Mouse (Mus musculus): Measurements from ENCODE around the gene Ccdc153. TPM values are rescaled to one million over a fixed set of nuclear protein-coding genes. Genes with fewer than 3 reads are reported as not detected.

Ccdc153 gene
- polyA plus RNA-seq (2012; rRNA removed; ENCODE audit: low replicate concordance): not detected in 2 replicates

DNA sequence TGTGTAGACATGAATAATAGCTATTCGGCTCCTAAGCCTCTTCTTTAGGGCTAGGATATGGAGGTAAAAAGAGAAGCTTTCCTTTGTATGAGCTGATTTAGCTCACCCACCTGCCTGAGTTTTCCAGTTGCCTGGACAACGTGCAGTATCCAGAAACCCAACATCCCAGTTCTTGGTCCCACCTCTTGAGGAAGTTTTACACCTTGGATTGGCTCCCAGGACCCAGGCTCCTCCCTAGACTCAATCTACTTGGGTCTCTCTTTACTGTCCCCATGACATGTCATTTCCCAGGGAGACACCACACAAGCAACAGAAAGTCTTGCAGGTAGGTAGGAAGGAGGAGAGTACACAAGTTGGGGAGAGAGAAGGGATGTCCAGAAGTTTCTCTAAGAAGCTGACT, at the start of gene Ccdc153:
Gene Ccdc153 (plus strand): TSS at position 278 of the 400 bp plus-strand sequence.

DNA sequence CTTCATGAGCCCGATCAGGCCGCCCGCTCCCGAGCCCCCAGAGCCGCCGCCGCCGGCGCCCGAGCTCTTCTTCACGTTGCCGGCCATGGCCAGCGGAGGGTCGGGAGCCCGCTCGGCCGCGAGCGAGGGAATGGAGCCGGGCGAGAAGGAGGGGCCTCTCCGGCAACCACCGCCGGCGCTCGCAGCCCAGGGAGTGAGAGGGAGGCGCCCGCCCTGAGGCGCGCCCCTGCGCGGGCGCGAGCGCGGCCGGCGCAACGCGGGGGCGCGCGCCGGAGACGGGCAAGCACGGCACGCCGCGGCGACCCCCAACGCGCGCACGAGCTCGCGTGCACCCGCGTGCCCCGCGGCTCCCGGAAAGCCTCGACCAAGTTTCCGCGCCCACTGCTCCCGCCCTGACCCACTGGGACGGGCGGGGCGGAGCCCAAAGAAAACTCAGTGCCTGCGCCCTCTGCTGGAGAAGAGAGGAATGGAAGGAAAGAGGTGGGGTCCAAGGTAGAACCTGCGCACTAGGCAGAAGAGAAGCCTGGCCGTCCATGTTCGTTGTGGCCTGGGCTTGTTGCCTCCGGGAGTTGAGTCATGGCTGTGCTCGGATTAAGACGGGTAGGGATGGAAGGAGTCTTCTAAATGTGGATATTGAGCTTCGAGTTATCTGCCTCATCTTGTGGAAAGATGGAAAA, 6.5 kb upstream of the Ccdc153 start, which contains the start of gene Cbl:
Gene Cbl (minus strand): TSS at position 248 of the 677 bp plus-strand sequence.

DNA sequence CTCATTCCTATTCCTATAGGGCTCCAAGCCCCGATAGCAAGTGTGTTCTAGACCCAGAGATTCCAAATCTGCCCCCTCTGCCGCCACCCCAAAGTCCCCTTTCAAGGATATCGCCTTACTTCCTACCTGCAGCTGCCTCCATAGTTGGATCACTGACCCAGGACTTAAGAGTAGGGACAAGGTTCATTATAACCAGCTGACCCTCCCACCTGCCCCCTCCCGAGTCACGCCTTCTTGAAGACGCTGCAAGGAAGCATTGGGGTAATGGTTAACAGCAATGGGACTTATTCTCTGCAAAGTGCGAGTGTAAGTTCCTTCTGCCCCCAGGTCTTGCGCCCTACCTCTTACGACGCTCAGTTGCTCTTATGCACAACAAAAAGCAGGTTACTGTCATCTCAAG, 10.8 kb downstream of the Ccdc153 start, which contains the start of gene Pdzd3:
Gene Pdzd3 (minus strand): TSS at position 158 of the 400 bp plus-strand sequence.

DNA sequence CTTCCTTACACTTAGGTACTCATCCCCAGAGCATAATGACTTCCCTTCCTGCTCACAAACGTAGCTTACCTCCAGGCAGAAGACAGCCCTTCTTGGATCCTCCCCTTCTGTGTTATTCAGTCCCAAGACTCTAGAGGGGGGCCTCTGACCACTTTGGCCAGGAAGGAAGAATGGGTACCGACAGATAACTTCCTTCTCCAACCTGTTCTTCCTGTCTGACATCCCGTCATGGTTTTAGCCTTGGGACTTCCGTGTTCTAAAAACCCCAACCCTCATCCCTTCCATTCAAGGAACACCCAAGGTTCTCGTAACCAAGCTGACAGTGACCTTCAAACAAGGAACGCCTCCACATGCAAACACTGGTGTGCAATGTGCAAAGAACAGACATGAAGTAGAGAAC, 28.0 kb downstream of the Ccdc153 start, which contains the start of gene Nlrx1:
Gene Nlrx1 (minus strand): TSS at position 168 of the 400 bp plus-strand sequence.

DNA sequence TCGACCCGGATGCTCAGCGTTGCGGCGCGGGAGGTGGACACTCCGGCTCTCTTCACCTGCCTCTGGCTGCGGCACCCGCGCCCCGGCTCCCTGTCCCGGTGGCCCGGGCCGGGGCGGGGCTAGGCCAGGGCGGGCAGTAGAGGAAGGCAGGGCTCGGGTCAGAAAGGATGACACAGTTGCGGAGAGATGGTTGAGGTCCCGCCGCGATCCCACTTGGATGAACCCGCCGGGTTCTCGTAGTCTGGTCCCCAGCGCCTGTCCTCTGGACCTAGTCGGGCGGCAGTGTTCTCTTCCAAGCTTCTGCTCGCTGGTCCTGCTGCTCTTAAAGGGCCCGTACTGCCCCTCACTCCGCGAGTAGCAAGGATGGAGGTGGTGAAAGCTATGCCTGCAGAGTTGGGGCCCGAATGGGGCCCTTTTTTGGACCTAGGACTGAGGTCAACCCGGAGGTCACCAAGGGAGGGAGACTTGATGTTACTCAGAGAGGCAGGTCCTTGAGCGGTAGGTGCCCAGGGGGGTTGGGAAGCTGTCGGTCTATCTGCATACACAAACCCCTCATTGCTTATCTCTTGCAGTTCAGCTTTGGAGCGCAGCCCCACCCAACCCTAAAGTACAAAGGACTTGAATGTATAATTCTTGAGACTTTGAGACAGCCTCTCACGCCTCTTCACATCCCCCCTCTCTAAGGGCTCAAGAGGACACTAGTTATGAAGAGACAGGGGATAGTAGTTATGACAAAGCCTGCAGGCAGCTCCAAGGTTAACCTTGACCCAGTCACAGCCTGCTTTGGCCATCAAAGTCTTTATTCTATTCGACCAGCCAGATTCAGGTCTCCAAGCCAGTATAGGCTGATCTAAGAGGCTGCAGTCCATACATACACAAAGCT, 47.8 kb downstream of the Ccdc153 start, which contains the start of gene Abcg4:
Gene Abcg4 (minus strand): TSS at position 540 of the 883 bp plus-strand sequence.

Other genes with a start within 250 kb of the Ccdc153 start
- 96.2 and 370 TPM in 2 replicates for gene Thy1, start 197.3 kb upstream of the Ccdc153 start, polyA plus RNA-seq (2012; rRNA removed; ENCODE audit: low replicate concordance)
- gene Usp2, start 173.7 kb upstream of the Ccdc153 start, polyA plus RNA-seq (2012; rRNA removed; ENCODE audit: low replicate concordance): 7.9 and 15.6 TPM in 2 replicates
- gene Mfrp, start 138.9 kb upstream of the Ccdc153 start, polyA plus RNA-seq (2012; rRNA removed; ENCODE audit: low replicate concordance): 0.19 and 0.22 TPM in 2 replicates
- 29.5 and 33.1 TPM in 2 replicates for gene C1qtnf5, start 133.4 kb upstream of the Ccdc153 start, polyA plus RNA-seq (2012; rRNA removed; ENCODE audit: low replicate concordance)
- gene Gm49380, start 127.2 kb upstream of the Ccdc153 start, polyA plus RNA-seq (2012; rRNA removed; ENCODE audit: low replicate concordance): 0.23 TPM in 1 of 2 replicates, not detected in the other
- 31.5 and 51.6 TPM in 2 replicates for gene Rnf26, start 127.2 kb upstream of the Ccdc153 start, polyA plus RNA-seq (2012; rRNA removed; ENCODE audit: low replicate concordance)
- gene Mcam, start 106.2 kb upstream of the Ccdc153 start, polyA plus RNA-seq (2012; rRNA removed; ENCODE audit: low replicate concordance): 257 and 403 TPM in 2 replicates
- gene Cbl, start 6.6 kb upstream of the Ccdc153 start, polyA plus RNA-seq (2012; rRNA removed; ENCODE audit: low replicate concordance): 11.5 and 18.6 TPM in 2 replicates
- 0.10 and 0.13 TPM in 2 replicates for gene Pdzd3, start 10.8 kb downstream of the Ccdc153 start, polyA plus RNA-seq (2012; rRNA removed; ENCODE audit: low replicate concordance)
- gene Nlrx1, start 27.9 kb downstream of the Ccdc153 start, polyA plus RNA-seq (2012; rRNA removed; ENCODE audit: low replicate concordance): 23.7 and 26.2 TPM in 2 replicates
- gene Abcg4, start 47.9 kb downstream of the Ccdc153 start, polyA plus RNA-seq (2012; rRNA removed; ENCODE audit: low replicate concordance): 4.6 and 20.7 TPM in 2 replicates
- 27.2 and 45.3 TPM in 2 replicates for gene Hinfp, start 65.0 kb downstream of the Ccdc153 start, polyA plus RNA-seq (2012; rRNA removed; ENCODE audit: low replicate concordance)
- 64.0 and 72.6 TPM in 2 replicates for gene C2cd2l, start 79.6 kb downstream of the Ccdc153 start, polyA plus RNA-seq (2012; rRNA removed; ENCODE audit: low replicate concordance)
- gene Dpagt1, start 85.3 kb downstream of the Ccdc153 start, polyA plus RNA-seq (2012; rRNA removed; ENCODE audit: low replicate concordance): 71.2 and 80.6 TPM in 2 replicates
- gene H2afx, start 94.0 kb downstream of the Ccdc153 start, polyA plus RNA-seq (2012; rRNA removed; ENCODE audit: low replicate concordance): 28.0 and 118 TPM in 2 replicates
- gene Hmbs, start 103.6 kb downstream of the Ccdc153 start, polyA plus RNA-seq (2012; rRNA removed; ENCODE audit: low replicate concordance): 62.0 and 66.6 TPM in 2 replicates
- 35.6 and 39.4 TPM in 2 replicates for gene Vps11, start 121.0 kb downstream of the Ccdc153 start, polyA plus RNA-seq (2012; rRNA removed; ENCODE audit: low replicate concordance)
- gene Hyou1, start 138.8 kb downstream of the Ccdc153 start, polyA plus RNA-seq (2012; rRNA removed; ENCODE audit: low replicate concordance): 32.6 and 83.1 TPM in 2 replicates
- gene Slc37a4, start 156.2 kb downstream of the Ccdc153 start, polyA plus RNA-seq (2012; rRNA removed; ENCODE audit: low replicate concordance): 35.9 and 39.9 TPM in 2 replicates
- gene Rps25, start 166.5 kb downstream of the Ccdc153 start, polyA plus RNA-seq (2012; rRNA removed; ENCODE audit: low replicate concordance): 174 and 399 TPM in 2 replicates
- gene Trappc4, start 166.9 kb downstream of the Ccdc153 start, polyA plus RNA-seq (2012; rRNA removed; ENCODE audit: low replicate concordance): 73.4 and 120 TPM in 2 replicates
- 26.8 and 28.5 TPM in 2 replicates for gene Ccdc84, start 177.9 kb downstream of the Ccdc153 start, polyA plus RNA-seq (2012; rRNA removed; ENCODE audit: low replicate concordance)
- gene Foxr1, start 200.5 kb downstream of the Ccdc153 start, polyA plus RNA-seq (2012; rRNA removed; ENCODE audit: low replicate concordance): not detected in 2 replicates
- gene Upk2, start 214.3 kb downstream of the Ccdc153 start, polyA plus RNA-seq (2012; rRNA removed; ENCODE audit: low replicate concordance): 0.14 and 5.6 TPM in 2 replicates
- gene Bcl9l, start 242.1 kb downstream of the Ccdc153 start, polyA plus RNA-seq (2012; rRNA removed; ENCODE audit: low replicate concordance): 41.1 and 47.8 TPM in 2 replicates

Measured in subcutaneous adipose tissue, adult 2 months (tissue).